In the genomic region with DNA sequence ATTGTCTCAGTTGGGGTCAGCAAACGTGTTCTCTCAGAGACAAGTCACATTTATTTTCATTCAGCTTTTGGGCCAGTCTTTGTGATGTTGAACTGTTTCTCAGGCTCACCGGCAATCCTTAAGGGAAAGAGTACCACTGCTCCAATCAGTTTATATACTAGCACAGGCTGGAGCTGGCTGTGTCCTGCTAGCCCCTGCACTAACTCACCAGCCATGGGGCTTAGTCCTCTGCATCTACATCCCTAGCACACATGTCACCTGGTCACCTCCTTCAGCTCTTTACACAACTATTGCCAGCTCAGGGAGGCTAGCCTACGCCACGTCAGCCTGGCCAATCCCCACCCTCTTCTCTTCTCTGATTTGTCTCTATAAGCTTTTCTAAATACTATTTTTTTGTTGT, we compare ENCODE assay signal across 40 mouse cellular contexts. TPM values are rescaled to one million over a fixed set of nuclear protein-coding genes. Genes with fewer than 3 reads are reported as not detected.
"Had no signal": no experiment of that assay in that cellular context is flagged by ENCODE, and none has a peak within 500 bp of the region (broad histone marks: within the 10 kb centered on the region; RNA-seq: fewer than 3 reads in every experiment).

No protein-coding gene starts in this region.

- H3K27ac ChIP-seq: gastrocnemius, adult 2 months; heart, adult 2 months; heart, embryonic 10.5 days; hindbrain, embryonic 10.5 days; hindbrain, embryonic 12.5 days; hindbrain, embryonic 14.5 days; intestine, embryonic 15.5 days; layer of hippocampus, adult 2 months; left cerebral cortex, adult 2 months; limb, embryonic 13.5 days; limb, embryonic 15.5 days; liver, embryonic 12.5 days had no signal

- H3K4me1 ChIP-seq: hindbrain, embryonic 10.5 days; hindbrain, embryonic 12.5 days; intestine, embryonic 15.5 days; limb, embryonic 13.5 days; limb, embryonic 15.5 days; liver, embryonic 12.5 days had no signal

- DNase-seq: gastrocnemius, adult 2 months; gastrocnemius, postnatal 10 days; gastrocnemius, postnatal 25 days; heart, adult 2 months; heart, postnatal 10 days; heart, postnatal 4 days; kidney, adult 18-20 months; kidney, adult 8-10 months; kidney, postnatal 10 days; kidney, postnatal 25 days; kidney, postnatal 4 days; left cerebral cortex, postnatal 4 days had no signal

- H3K9me3 ChIP-seq: heart, embryonic 10.5 days; heart, embryonic 12.5 days; hindbrain, embryonic 10.5 days; hindbrain, embryonic 12.5 days; intestine, embryonic 15.5 days; limb, embryonic 13.5 days; limb, embryonic 15.5 days; liver, embryonic 12.5 days had no signal

- H3K4me2 ChIP-seq: heart, embryonic 12.5 days; hindbrain, embryonic 12.5 days; hindbrain, embryonic 14.5 days; intestine, embryonic 15.5 days; limb, embryonic 13.5 days; limb, embryonic 15.5 days; liver, embryonic 12.5 days had no signal

- H3K9ac ChIP-seq: heart, embryonic 12.5 days; hindbrain, embryonic 12.5 days; hindbrain, embryonic 14.5 days; intestine, embryonic 15.5 days; limb, embryonic 13.5 days; limb, embryonic 15.5 days; liver, embryonic 12.5 days had no signal

- H3K4me3 ChIP-seq: gastrocnemius, adult 2 months; heart, adult 2 months; heart, embryonic 10.5 days; heart, embryonic 12.5 days; hindbrain, embryonic 10.5 days; hindbrain, embryonic 12.5 days; intestine, embryonic 15.5 days; layer of hippocampus, adult 2 months; left cerebral cortex, adult 2 months; limb, embryonic 13.5 days; limb, embryonic 15.5 days; liver, embryonic 12.5 days had no signal

- H3K27me3 ChIP-seq: heart, embryonic 12.5 days; hindbrain, embryonic 12.5 days; intestine, embryonic 15.5 days; limb, embryonic 13.5 days; limb, embryonic 15.5 days; liver, embryonic 12.5 days had no signal

RNA-seq across cellular contexts. Expression of a gene that starts 0.5 kb away (rescaled TPM):
- total RNA-seq: gastrocnemius, adult 2 months; gastrocnemius, postnatal 10 days; gastrocnemius, postnatal 25 days; gastrocnemius, postnatal 4 days; granulocyte monocyte progenitor cell, adult 5-6 weeks; heart, adult 2 months; heart, postnatal 10 days; heart, postnatal 25 days; heart, postnatal 4 days; layer of hippocampus, adult 2 months; layer of hippocampus, postnatal 10 days; layer of hippocampus, postnatal 25 days; left cerebral cortex, adult 2 months; left cerebral cortex, postnatal 10 days; left cerebral cortex, postnatal 25 days; left cerebral cortex, postnatal 4 days; liver, adult 2 months had no signal
- polyA plus RNA-seq: frontal cortex, adult 2 months; heart, embryonic 10.5 days; heart, embryonic 12.5 days; heart, embryonic 14.5 days; heart, embryonic 16.5 days; hindbrain, embryonic 10.5 days; hindbrain, embryonic 12.5 days; hindbrain, embryonic 14.5 days; hindbrain, embryonic 16.5 days; inflammation-experienced regulatory T-cells, adult 6 months; intestine, embryonic 15.5 days; intestine, postnatal 0 days; kidney, embryonic 14.5 days; kidney, embryonic 16.5 days; limb, embryonic 11.5 days; limb, embryonic 13.5 days; limb, embryonic 15.5 days; liver, adult 2 months; liver, embryonic 12.5 days had no signal

RNA-seq across cellular contexts. Expression of a gene that starts 1.5 kb away (rescaled TPM):
- total RNA-seq: gastrocnemius, adult 2 months; gastrocnemius, postnatal 10 days; gastrocnemius, postnatal 25 days; gastrocnemius, postnatal 4 days; granulocyte monocyte progenitor cell, adult 5-6 weeks; heart, adult 2 months; heart, postnatal 10 days; heart, postnatal 25 days; heart, postnatal 4 days; left cerebral cortex, adult 2 months; left cerebral cortex, postnatal 10 days; left cerebral cortex, postnatal 4 days; liver, adult 2 months had no signal
- polyA plus RNA-seq: heart, embryonic 10.5 days; heart, embryonic 12.5 days; heart, embryonic 14.5 days; heart, embryonic 16.5 days; hindbrain, embryonic 10.5 days; hindbrain, embryonic 12.5 days; hindbrain, embryonic 14.5 days; hindbrain, embryonic 16.5 days; inflammation-experienced regulatory T-cells, adult 6 months; intestine, embryonic 15.5 days; intestine, postnatal 0 days; kidney, embryonic 14.5 days; kidney, embryonic 16.5 days; limb, embryonic 11.5 days; limb, embryonic 13.5 days; limb, embryonic 15.5 days; liver, adult 2 months; liver, embryonic 12.5 days had no signal

RNA-seq across cellular contexts. Expression of a gene that starts 2.8 kb away (rescaled TPM):
- total RNA-seq: gastrocnemius, adult 2 months; gastrocnemius, postnatal 10 days; gastrocnemius, postnatal 25 days; gastrocnemius, postnatal 4 days; granulocyte monocyte progenitor cell, adult 5-6 weeks; heart, adult 2 months; heart, postnatal 10 days; heart, postnatal 25 days; heart, postnatal 4 days; layer of hippocampus, adult 2 months; layer of hippocampus, postnatal 10 days; layer of hippocampus, postnatal 25 days; left cerebral cortex, adult 2 months; left cerebral cortex, postnatal 10 days; left cerebral cortex, postnatal 25 days; left cerebral cortex, postnatal 4 days; liver, adult 2 months had no signal
- polyA plus RNA-seq: frontal cortex, adult 2 months; heart, adult 2 months; heart, embryonic 10.5 days; heart, embryonic 12.5 days; heart, embryonic 14.5 days; heart, embryonic 16.5 days; hindbrain, embryonic 10.5 days; hindbrain, embryonic 12.5 days; hindbrain, embryonic 14.5 days; hindbrain, embryonic 16.5 days; inflammation-experienced regulatory T-cells, adult 6 months; intestine, embryonic 15.5 days; intestine, postnatal 0 days; kidney, embryonic 14.5 days; kidney, embryonic 16.5 days; limb, embryonic 11.5 days; limb, embryonic 13.5 days; limb, embryonic 15.5 days; liver, adult 2 months; liver, embryonic 12.5 days had no signal
